Mouse (Mus musculus): ENCODE data around the gene Alpi.

- TF ChIP-seq CTCF (IDR thresholded peaks at IDR 0.05; ENCODE audit: insufficient read depth, low read depth, low read length) (no peak), POLR2A (IDR thresholded peaks at IDR 0.05; ENCODE audit: insufficient read depth, low read depth, low read length) (no peak)
Measured at GRCm38 (mm10) chr1:87086964-87087363, 14.4 kb downstream of the Alpi start.
